Mouse (Mus musculus) lung, postnatal 4 days (tissue): ENCODE measurements at regions not wholly inside any gene's neighbourhood (a gene's known extent, or its start where the extent isn't known, plus 50 kb on each side); places are given as distances from the start of the nearest gene placed in this dataset.

Source experiments
- DNase-seq, 2 experiments: peaks; one replicate each; pipeline ENCODE4 v3.0.0; 2021

GRCm38 (mm10) chr6:104040450-104040849, 452.1 kb upstream of the Cntn6 start:
- no peak for DNase-seq

GRCm38 (mm10) chr6:104055996-104056395, 436.6 kb upstream of the Cntn6 start:
- DNase-seq: no peak

GRCm38 (mm10) chr6:104061692-104062263, 430.8 kb upstream of the Cntn6 start:
- DNase-seq: no peak

- no peak for DNase-seq
Measured at GRCm38 (mm10) chr6:104080581-104080980, 412.0 kb upstream of the Cntn6 start.

GRCm38 (mm10) chr6:104082242-104082641, 410.3 kb upstream of the Cntn6 start:
- DNase-seq: no peak

GRCm38 (mm10) chr6:104108386-104108785, 384.2 kb upstream of the Cntn6 start:
- no peak for DNase-seq
